Mouse (Mus musculus): ENCODE measurements around the gene Irf4. TPM values are rescaled to one million over a fixed set of nuclear protein-coding genes. Genes with fewer than 3 reads are reported as not detected.
A peak's percentile ranks its signal among the peaks of the same experiment; 100 is the strongest.

The Irf4 gene
- 0.22 and 0.24 TPM in 2 replicates for polyA plus RNA-seq (2015; fragmentation: Nextera tagmentation; extraction: Ambion mirVana)

GRCm38 (mm10) chr13:30749021-30749556 is at the start of gene Irf4:
Irf4 (plus strand) TSS chr13:30749226.
- peak; percentile 65 for ATAC-seq (replicated peaks; ENCODE audit: extremely low read depth, insufficient read depth, low FRiP score)
- peaks cover 50% of the 10 kb centered on the region for H3K27me3 ChIP-seq (ENCODE audit: control insufficient read depth, insufficient read depth, low read length)
- H3K9ac ChIP-seq (ENCODE audit: low read length) = peak within 1 kb of the TSS; percentile 34; the same call in 1 of the 2 replicates
- H3K27ac ChIP-seq (ENCODE audit: low read length) = no peak within 1 kb of the TSS
- H3K4me3 ChIP-seq (ENCODE audit: low read length) = peak within 1 kb of the TSS; percentile 57
- under 1% methylated on average over 21 of the region's 21 CpGs for WGBS
- peak within 1 kb of the TSS; percentile 90 for H3K4me2 ChIP-seq (ENCODE audit: low read depth, low read length)
- H3K9me3 ChIP-seq (replicated peaks; ENCODE audit: control insufficient read depth, low read length) = no peaks in the 10 kb centered on the region
- H3K4me1 ChIP-seq (ENCODE audit: control insufficient read depth, insufficient read depth, low read length) = peaks cover 19% of the 10 kb centered on the region
- H3K36me3 ChIP-seq (ENCODE audit: control insufficient read depth, insufficient read depth) = no peaks in the 10 kb centered on the region

- no peak for ATAC-seq (replicated peaks; ENCODE audit: extremely low read depth, insufficient read depth, low FRiP score)
- Histone ChIP-seq H3K4me2 (ENCODE audit: low read depth, low read length) (no peak overlapping the region), H3K9me3 (replicated peaks; ENCODE audit: control insufficient read depth, low read length) (no peaks in the 10 kb centered on the region), H3K9ac (ENCODE audit: low read length) (no peak overlapping the region), H3K27me3 (ENCODE audit: control insufficient read depth, insufficient read depth, low read length) (no peaks in the 10 kb centered on the region), H3K36me3 (ENCODE audit: control insufficient read depth, insufficient read depth) (no peaks in the 10 kb centered on the region), H3K4me1 (ENCODE audit: control insufficient read depth, insufficient read depth, low read length) (peaks cover 4% of the 10 kb centered on the region; the same call in 1 of the 2 replicates), H3K4me3 (ENCODE audit: low read length) (no peak overlapping the region), H3K27ac (ENCODE audit: low read length) (no peak overlapping the region)
- 90% methylated on average over 5 of the region's 5 CpGs for WGBS
These were observed 46.3 kb upstream of the Irf4 start for GRCm38 (mm10) chr13:30702695-30703094.

- peaks cover 4% of the 10 kb centered on the region; the same call in 1 of the 2 replicates for H3K4me1 ChIP-seq (ENCODE audit: control insufficient read depth, insufficient read depth, low read length)
- H3K4me2 ChIP-seq (ENCODE audit: low read depth, low read length) = no peak overlapping the region
- no peak overlapping the region for H3K4me3 ChIP-seq (ENCODE audit: low read length)
- WGBS = 79% methylated on average over 8 of the region's 8 CpGs
- H3K36me3 ChIP-seq (ENCODE audit: control insufficient read depth, insufficient read depth) = no peaks in the 10 kb centered on the region
- no peaks in the 10 kb centered on the region for H3K27me3 ChIP-seq (ENCODE audit: control insufficient read depth, insufficient read depth, low read length)
- H3K9ac ChIP-seq (ENCODE audit: low read length) = no peak overlapping the region
- ATAC-seq (replicated peaks; ENCODE audit: extremely low read depth, insufficient read depth, low FRiP score) = no peak
- H3K9me3 ChIP-seq (replicated peaks; ENCODE audit: control insufficient read depth, low read length) = no peaks in the 10 kb centered on the region
- no peak overlapping the region for H3K27ac ChIP-seq (ENCODE audit: low read length)
These were observed 44.6 kb upstream of the Irf4 start for GRCm38 (mm10) chr13:30704246-30705095.

GRCm38 (mm10) chr13:30711066-30711465 is 38.0 kb upstream of the Irf4 start:
- ATAC-seq (replicated peaks; ENCODE audit: extremely low read depth, insufficient read depth, low FRiP score) = no peak

GRCm38 (mm10) chr13:30711711-30712110 is 37.3 kb upstream of the Irf4 start:
- Histone ChIP-seq H3K4me3 (ENCODE audit: low read length) (no peak overlapping the region), H3K27me3 (ENCODE audit: control insufficient read depth, insufficient read depth, low read length) (no peaks in the 10 kb centered on the region), H3K36me3 (ENCODE audit: control insufficient read depth, insufficient read depth) (no peaks in the 10 kb centered on the region), H3K4me1 (ENCODE audit: control insufficient read depth, insufficient read depth, low read length) (no peaks in the 10 kb centered on the region), H3K9me3 (replicated peaks; ENCODE audit: control insufficient read depth, low read length) (no peaks in the 10 kb centered on the region), H3K4me2 (ENCODE audit: low read depth, low read length) (no peak overlapping the region), H3K27ac (ENCODE audit: low read length) (no peak overlapping the region), H3K9ac (ENCODE audit: low read length) (no peak overlapping the region)
- ATAC-seq (replicated peaks; ENCODE audit: extremely low read depth, insufficient read depth, low FRiP score) = no peak
- 91% methylated on average over 3 of the region's 3 CpGs for WGBS

More at GRCm38 (mm10) chr13:30711066-30711465, 38.0 kb upstream of the Irf4 start:
- no peak overlapping the region for H3K4me3 ChIP-seq (ENCODE audit: low read length)
- no peak overlapping the region for H3K4me2 ChIP-seq (ENCODE audit: low read depth, low read length)
- H3K9me3 ChIP-seq (replicated peaks; ENCODE audit: control insufficient read depth, low read length) = no peaks in the 10 kb centered on the region
- H3K27ac ChIP-seq (ENCODE audit: low read length) = no peak overlapping the region
- no peaks in the 10 kb centered on the region for H3K27me3 ChIP-seq (ENCODE audit: control insufficient read depth, insufficient read depth, low read length)
- no peak overlapping the region for H3K9ac ChIP-seq (ENCODE audit: low read length)
- no peaks in the 10 kb centered on the region for H3K36me3 ChIP-seq (ENCODE audit: control insufficient read depth, insufficient read depth)
- 81% methylated on average over 2 of the region's 2 CpGs for WGBS
- no peaks in the 10 kb centered on the region for H3K4me1 ChIP-seq (ENCODE audit: control insufficient read depth, insufficient read depth, low read length)

- no peak overlapping the region for H3K4me3 ChIP-seq (ENCODE audit: low read length)
- no peak overlapping the region for H3K4me2 ChIP-seq (ENCODE audit: low read depth, low read length)
- no peaks in the 10 kb centered on the region for H3K9me3 ChIP-seq (replicated peaks; ENCODE audit: control insufficient read depth, low read length)
- no peak overlapping the region for H3K9ac ChIP-seq (ENCODE audit: low read length)
- H3K27me3 ChIP-seq (ENCODE audit: control insufficient read depth, insufficient read depth, low read length) = no peaks in the 10 kb centered on the region
- H3K27ac ChIP-seq (ENCODE audit: low read length) = no peak overlapping the region
- ATAC-seq (replicated peaks; ENCODE audit: extremely low read depth, insufficient read depth, low FRiP score) = no peak; the same call in 1 of the 2 replicates
- WGBS = 71% methylated on average over 6 of the region's 6 CpGs
- H3K4me1 ChIP-seq (ENCODE audit: control insufficient read depth, insufficient read depth, low read length) = no peaks in the 10 kb centered on the region
- no peaks in the 10 kb centered on the region for H3K36me3 ChIP-seq (ENCODE audit: control insufficient read depth, insufficient read depth)
These were observed 36.7 kb upstream of the Irf4 start for GRCm38 (mm10) chr13:30712280-30712679.

- Histone ChIP-seq H3K27me3 (ENCODE audit: control insufficient read depth, insufficient read depth, low read length) (no peaks in the 10 kb centered on the region), H3K9ac (ENCODE audit: low read length) (no peak overlapping the region), H3K4me2 (ENCODE audit: low read depth, low read length) (no peak overlapping the region), H3K36me3 (ENCODE audit: control insufficient read depth, insufficient read depth) (no peaks in the 10 kb centered on the region), H3K4me3 (ENCODE audit: low read length) (no peak overlapping the region), H3K9me3 (replicated peaks; ENCODE audit: control insufficient read depth, low read length) (no peaks in the 10 kb centered on the region), H3K27ac (ENCODE audit: low read length) (no peak overlapping the region), H3K4me1 (ENCODE audit: control insufficient read depth, insufficient read depth, low read length) (no peaks in the 10 kb centered on the region)
- WGBS = 53% methylated on average over 3 of the region's 3 CpGs
- no peak for ATAC-seq (replicated peaks; ENCODE audit: extremely low read depth, insufficient read depth, low FRiP score)
These were observed 35.4 kb upstream of the Irf4 start for GRCm38 (mm10) chr13:30713621-30714020.

GRCm38 (mm10) chr13:30714552-30714951 is 34.5 kb upstream of the Irf4 start:
- Histone ChIP-seq H3K4me1 (ENCODE audit: control insufficient read depth, insufficient read depth, low read length) (no peaks in the 10 kb centered on the region), H3K4me3 (ENCODE audit: low read length) (no peak overlapping the region), H3K9me3 (replicated peaks; ENCODE audit: control insufficient read depth, low read length) (no peaks in the 10 kb centered on the region), H3K27me3 (ENCODE audit: control insufficient read depth, insufficient read depth, low read length) (no peaks in the 10 kb centered on the region), H3K36me3 (ENCODE audit: control insufficient read depth, insufficient read depth) (no peaks in the 10 kb centered on the region), H3K9ac (ENCODE audit: low read length) (no peak overlapping the region), H3K4me2 (ENCODE audit: low read depth, low read length) (no peak overlapping the region), H3K27ac (ENCODE audit: low read length) (no peak overlapping the region)
- 86% methylated on average over 6 of the region's 6 CpGs for WGBS
- ATAC-seq (replicated peaks; ENCODE audit: extremely low read depth, insufficient read depth, low FRiP score) = no peak

GRCm38 (mm10) chr13:30715060-30715459 is 34.0 kb upstream of the Irf4 start:
- WGBS = 80% methylated on average over 7 of the region's 7 CpGs
- Histone ChIP-seq H3K4me2 (ENCODE audit: low read depth, low read length) (no peak overlapping the region), H3K27ac (ENCODE audit: low read length) (no peak overlapping the region), H3K4me1 (ENCODE audit: control insufficient read depth, insufficient read depth, low read length) (no peaks in the 10 kb centered on the region), H3K9me3 (replicated peaks; ENCODE audit: control insufficient read depth, low read length) (no peaks in the 10 kb centered on the region), H3K27me3 (ENCODE audit: control insufficient read depth, insufficient read depth, low read length) (no peaks in the 10 kb centered on the region), H3K9ac (ENCODE audit: low read length) (no peak overlapping the region), H3K4me3 (ENCODE audit: low read length) (no peak overlapping the region), H3K36me3 (ENCODE audit: control insufficient read depth, insufficient read depth) (no peaks in the 10 kb centered on the region)
- ATAC-seq (replicated peaks; ENCODE audit: extremely low read depth, insufficient read depth, low FRiP score) = no peak
